In the genomic region with DNA sequence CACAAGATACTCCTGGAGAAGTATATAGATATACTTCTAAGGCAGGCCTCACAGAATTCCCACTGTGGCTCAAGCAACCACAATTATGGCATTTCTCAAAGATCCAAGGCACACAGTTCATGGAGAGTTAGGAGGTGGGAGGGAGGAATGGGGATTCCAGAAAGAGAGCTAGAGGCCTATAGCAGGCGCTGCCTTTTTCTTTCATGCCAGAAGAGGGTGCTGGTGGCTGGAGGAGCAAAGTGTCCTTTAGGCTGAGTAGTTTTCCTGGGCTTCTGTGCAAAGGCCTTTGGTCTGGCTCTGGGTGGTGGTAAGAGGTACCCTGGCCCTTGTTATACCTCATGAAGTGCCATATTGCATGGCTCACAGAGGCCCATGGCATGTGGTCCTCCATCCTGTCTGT, we compare ENCODE assay signal across 25 mouse cellular contexts. TPM values are rescaled to one million over a fixed set of nuclear protein-coding genes. Genes with fewer than 3 reads are reported as not detected.
DNase-seq lines count a peak whose midpoint lies in the region; TF ChIP-seq lines count a peak whose summit lies in the region.
"Had no signal": no experiment of that assay in that cellular context is flagged by ENCODE, and none has a peak within 500 bp of the region (broad histone marks: within the 10 kb centered on the region; RNA-seq: fewer than 3 reads in every experiment).

No protein-coding gene starts in this region.

- intact Hi-C loops in heart, adult 2 months (cut with DNase I) = no loop called here

- H3K27ac ChIP-seq in heart, adult 2 months = no peak overlapping the region
- no peak overlapping the region for H3K27ac ChIP-seq in liver, adult 2 months (replicated peaks; ENCODE audit: insufficient read depth, low read depth, low read length)
- H3K27ac ChIP-seq in ES-Bruce4 (ENCODE audit: insufficient read depth, low read length) = no peak overlapping the region
- no peak overlapping the region for H3K27ac ChIP-seq in cortical plate, adult 2 months (ENCODE audit: insufficient read depth, low read length)
- no peak overlapping the region for H3K27ac ChIP-seq in limb, embryonic 10.5 days
- H3K27ac ChIP-seq: hindbrain, embryonic 14.5 days; neural tube, embryonic 12.5 days had no signal

- H3K4me1 ChIP-seq in heart, adult 2 months (ENCODE audit: control insufficient read depth, insufficient read depth, low read length) = no peaks in the 10 kb centered on the region
- H3K4me1 ChIP-seq in liver, adult 2 months (ENCODE audit: control insufficient read depth, insufficient read depth, low read length) = peaks cover 13% of the 10 kb centered on the region
- no peaks in the 10 kb centered on the region for H3K4me1 ChIP-seq in ES-Bruce4 (ENCODE audit: control insufficient read depth, insufficient read depth, low read length)
- H3K4me1 ChIP-seq in cortical plate, adult 2 months (ENCODE audit: control insufficient read depth, insufficient read depth, low read length) = no peaks in the 10 kb centered on the region
- H3K4me1 ChIP-seq in limb, embryonic 10.5 days = no peaks in the 10 kb centered on the region
- H3K4me1 ChIP-seq: neural tube, embryonic 12.5 days had no signal

- no peaks in the 10 kb centered on the region for H3K79me2 ChIP-seq in heart, adult 2 months (replicated peaks; ENCODE audit: control insufficient read depth, insufficient read depth, low read length)
- H3K79me2 ChIP-seq in liver, adult 2 months (ENCODE audit: control insufficient read depth, insufficient read depth, low read length) = no peaks in the 10 kb centered on the region

- H3K36me3 ChIP-seq in heart, adult 2 months (ENCODE audit: control insufficient read depth, insufficient read depth, low read length) = no peaks in the 10 kb centered on the region
- H3K36me3 ChIP-seq in liver, adult 2 months (ENCODE audit: control insufficient read depth, insufficient read depth, low read length) = no peaks in the 10 kb centered on the region
- no peaks in the 10 kb centered on the region for H3K36me3 ChIP-seq in ES-Bruce4 (ENCODE audit: control insufficient read depth, insufficient read depth, low read length, poor library complexity, severe bottlenecking)
- no peaks in the 10 kb centered on the region for H3K36me3 ChIP-seq in limb, embryonic 10.5 days
- H3K36me3 ChIP-seq: neural tube, embryonic 12.5 days had no signal

- H3K9ac ChIP-seq in heart, adult 2 months (ENCODE audit: low read depth, low read length) = no peak overlapping the region
- H3K9ac ChIP-seq in liver, adult 2 months (ENCODE audit: low read depth, low read length) = no peak overlapping the region
- H3K9ac ChIP-seq in ES-Bruce4 (ENCODE audit: low read depth, poor library complexity, severe bottlenecking) = no peak overlapping the region
- H3K9ac ChIP-seq: hindbrain, embryonic 14.5 days; neural tube, embryonic 12.5 days had no signal

- DNase-seq in heart, adult 2 months = no peak
- no peak for DNase-seq in heart, adult 9 months (ENCODE audit: low spot score in 2 of 2)
- DNase-seq in liver, adult 2 months (ENCODE audit: extremely low read depth, low read depth, low spot score) = no peak
- DNase-seq in liver = no peak
- no peak for DNase-seq in limb, embryonic 10.5 days (ENCODE audit: low spot score)
- DNase-seq: cerebellum, adult 2 months; gastrocnemius, postnatal 14 days; kidney, adult 18-20 months; kidney, postnatal 4 days; left cerebral cortex, postnatal 4 days; lung, postnatal 36 days; right cerebral cortex, postnatal 25 days had no signal

- H3K9me3 ChIP-seq in ES-Bruce4 (replicated peaks; ENCODE audit: control insufficient read depth, insufficient read depth, low read length, poor library complexity, severe bottlenecking) = no peaks in the 10 kb centered on the region
- H3K9me3 ChIP-seq in limb, embryonic 10.5 days (replicated peaks) = no peaks in the 10 kb centered on the region
- H3K9me3 ChIP-seq: neural tube, embryonic 12.5 days had no signal

- TF ChIP-seq EP300 in heart, adult 2 months (IDR thresholded peaks at IDR 0.05; ENCODE audit: insufficient read depth, low read depth, low read length) = no peak
- TF ChIP-seq EP300 in ES-Bruce4 (IDR thresholded peaks at IDR 0.05; ENCODE audit: insufficient read depth, low read depth, low read length) = no peak

- H3K4me3 ChIP-seq in heart, adult 2 months = no peak overlapping the region
- H3K4me3 ChIP-seq in liver, adult 2 months (ENCODE audit: insufficient read depth, low read depth, low read length) = no peak overlapping the region
- H3K4me3 ChIP-seq in ES-Bruce4 (ENCODE audit: low read depth, low read length) = no peak overlapping the region
- H3K4me3 ChIP-seq in cortical plate, adult 2 months (ENCODE audit: insufficient read depth, low read length) = no peak overlapping the region
- H3K4me3 ChIP-seq in limb, embryonic 10.5 days = no peak overlapping the region
- H3K4me3 ChIP-seq: neural tube, embryonic 12.5 days had no signal

- no peak for TF ChIP-seq POLR2A in heart, adult 2 months (IDR thresholded peaks at IDR 0.05; ENCODE audit: insufficient read depth, low read depth, low read length)
- no peak for TF ChIP-seq POLR2A in liver, adult 2 months (IDR thresholded peaks at IDR 0.05; ENCODE audit: extremely low read depth, insufficient read depth, low read length)
- no peak for TF ChIP-seq POLR2A in ES-Bruce4 (IDR thresholded peaks at IDR 0.05; ENCODE audit: insufficient read depth, low read length)
- no peak for TF ChIP-seq POLR2A in cortical plate, adult 2 months (IDR thresholded peaks at IDR 0.05; ENCODE audit: extremely low read depth, insufficient read depth, low read length)

- H3K27me3 ChIP-seq in heart, adult 2 months (ENCODE audit: control insufficient read depth, insufficient read depth, low read length) = no peaks in the 10 kb centered on the region
- no peaks in the 10 kb centered on the region for H3K27me3 ChIP-seq in liver, adult 2 months (ENCODE audit: control insufficient read depth, insufficient read depth, low read length)
- no peaks in the 10 kb centered on the region for H3K27me3 ChIP-seq in ES-Bruce4 (ENCODE audit: control insufficient read depth, insufficient read depth, low read length, poor library complexity, severe bottlenecking)
- no peaks in the 10 kb centered on the region for H3K27me3 ChIP-seq in limb, embryonic 10.5 days (ENCODE audit: low read depth, poor library complexity, severe bottlenecking)
- H3K27me3 ChIP-seq: neural tube, embryonic 12.5 days had no signal

- WGBS in heart, adult 2 months = 73% methylated on average over 1 of the region's 1 CpGs
- 97% methylated on average over 1 of the region's 1 CpGs for WGBS in liver, adult 2 months
- 45% methylated on average over 1 of the region's 1 CpGs for WGBS in limb, embryonic 10.5 days

- peak; percentile 61 for TF ChIP-seq CTCF in heart, adult 2 months (IDR thresholded peaks at IDR 0.05)
- TF ChIP-seq CTCF in liver, adult 2 months (IDR thresholded peaks at IDR 0.05; ENCODE audit: low read depth, low read length) = peak; percentile 22; the same call in 1 of the 2 replicates
- peak; percentile 20 for TF ChIP-seq CTCF in ES-Bruce4 (IDR thresholded peaks at IDR 0.05; ENCODE audit: low read depth, low read length)
- peak; percentile 40 for TF ChIP-seq CTCF in cortical plate, adult 2 months (IDR thresholded peaks at IDR 0.05; ENCODE audit: extremely low read depth, insufficient read depth, low read length)

RNA-seq across cellular contexts. Expression of a gene that starts 6.2 kb away (rescaled TPM):
- 1 to 10 TPM; 4.8 to 6.8 TPM for total RNA-seq in heart, adult 2 months (2021)
- 3.4 and 4.0 TPM in 2 replicates for polyA plus RNA-seq in heart, adult 2 months (2012; rRNA removed)
- total RNA-seq in liver, adult 2 months (2014; rRNA removed) = 35.4 and 63.2 TPM in 2 replicates
- polyA plus RNA-seq in liver, adult 2 months (2012; rRNA removed) = 27.1 and 36.5 TPM in 2 replicates
- polyA plus RNA-seq in ES-Bruce4 (2011; ENCODE audit: insufficient read depth, insufficient read length, low read depth, missing spikeins) = not detected in 2 replicates
- polyA plus RNA-seq in cortical plate, adult 2 months (2012; rRNA removed) = 0.30 and 0.33 TPM in 2 replicates
- 0.34 and 0.43 TPM in 2 replicates for polyA plus RNA-seq in limb, embryonic 10.5 days (2016; fragmentation: Nextera tagmentation; extraction: Ambion mirVana)
- total RNA-seq: monocyte, adult 5-6 weeks had no signal
- polyA plus RNA-seq: Patski had no signal

RNA-seq across cellular contexts. Expression of a gene that starts 12.2 kb away (rescaled TPM):
- total RNA-seq in heart, adult 2 months (2021) = 10 to 100 TPM; 29.4 to 32.6 TPM
- 49.2 and 73.7 TPM in 2 replicates for polyA plus RNA-seq in heart, adult 2 months (2012; rRNA removed)
- total RNA-seq in liver, adult 2 months (2014; rRNA removed) = 40.0 and 40.9 TPM in 2 replicates
- polyA plus RNA-seq in liver, adult 2 months (2012; rRNA removed) = 28.5 and 30.9 TPM in 2 replicates
- 12.3 and 13.4 TPM in 2 replicates for polyA plus RNA-seq in ES-Bruce4 (2011; ENCODE audit: insufficient read depth, insufficient read length, low read depth, missing spikeins)
- 73.9 and 82.8 TPM in 2 replicates for polyA plus RNA-seq in cortical plate, adult 2 months (2012; rRNA removed)
- polyA plus RNA-seq in limb, embryonic 10.5 days (2016; fragmentation: Nextera tagmentation; extraction: Ambion mirVana) = 17.0 and 20.7 TPM in 2 replicates

RNA-seq across cellular contexts. Expression of a gene that starts 16.6 kb away (rescaled TPM):
- total RNA-seq in heart, adult 2 months (2021) = not detected
- not detected in 2 replicates for polyA plus RNA-seq in heart, adult 2 months (2012; rRNA removed)
- under 0.01 and 0.07 TPM in 2 replicates for total RNA-seq in liver, adult 2 months (2014; rRNA removed)
- 0.06 TPM in 1 of 2 replicates, not detected in the other for polyA plus RNA-seq in liver, adult 2 months (2012; rRNA removed)
- not detected in 2 replicates for polyA plus RNA-seq in ES-Bruce4 (2011; ENCODE audit: insufficient read depth, insufficient read length, low read depth, missing spikeins)
- 0.02 TPM in 1 of 2 replicates, not detected in the other for polyA plus RNA-seq in cortical plate, adult 2 months (2012; rRNA removed)
- polyA plus RNA-seq in limb, embryonic 10.5 days (2016; fragmentation: Nextera tagmentation; extraction: Ambion mirVana) = 0.13 TPM in 1 of 2 replicates, not detected in the other
- total RNA-seq: common myeloid progenitor, adult 5-6 weeks; gastrocnemius, postnatal 14 days; heart, postnatal 25 days; layer of hippocampus, postnatal 25 days; left cerebral cortex, postnatal 4 days; monocyte, adult 5-6 weeks had no signal
- polyA plus RNA-seq: cerebellum, adult 2 months had no signal

RNA-seq across cellular contexts. Expression of a gene that starts 18.9 kb away (rescaled TPM):
- 1 to 10 TPM in 1 of 2 experiments, under 1 TPM in 1; 0.98 to 1.2 TPM for total RNA-seq in heart, adult 2 months (2021)
- 0.20 TPM in 1 of 2 replicates, not detected in the other for polyA plus RNA-seq in heart, adult 2 months (2012; rRNA removed)
- not detected in 2 replicates for total RNA-seq in liver, adult 2 months (2014; rRNA removed)
- polyA plus RNA-seq in liver, adult 2 months (2012; rRNA removed) = not detected in 2 replicates
- polyA plus RNA-seq in ES-Bruce4 (2011; ENCODE audit: insufficient read depth, insufficient read length, low read depth, missing spikeins) = not detected in 2 replicates
- not detected in 2 replicates for polyA plus RNA-seq in cortical plate, adult 2 months (2012; rRNA removed)
- not detected in 2 replicates for polyA plus RNA-seq in limb, embryonic 10.5 days (2016; fragmentation: Nextera tagmentation; extraction: Ambion mirVana)
- total RNA-seq: common myeloid progenitor, adult 5-6 weeks; layer of hippocampus, postnatal 25 days; left cerebral cortex, postnatal 4 days; monocyte, adult 5-6 weeks had no signal
- polyA plus RNA-seq: cerebellum, adult 2 months; embryonic facial prominence, embryonic 14.5 days; heart, embryonic 11.5 days; hindbrain, embryonic 14.5 days; liver, embryonic 16.5 days; neural tube, embryonic 12.5 days; Patski; stomach, embryonic 16.5 days had no signal

RNA-seq across cellular contexts. Expression of a gene that starts 23.7 kb away (rescaled TPM):
- not detected for total RNA-seq in heart, adult 2 months (2021)
- not detected in 2 replicates for polyA plus RNA-seq in heart, adult 2 months (2012; rRNA removed)
- not detected in 2 replicates for total RNA-seq in liver, adult 2 months (2014; rRNA removed)
- not detected in 2 replicates for polyA plus RNA-seq in liver, adult 2 months (2012; rRNA removed)
- polyA plus RNA-seq in ES-Bruce4 (2011; ENCODE audit: insufficient read depth, insufficient read length, low read depth, missing spikeins) = not detected in 2 replicates
- polyA plus RNA-seq in cortical plate, adult 2 months (2012; rRNA removed) = not detected in 2 replicates
- not detected in 2 replicates for polyA plus RNA-seq in limb, embryonic 10.5 days (2016; fragmentation: Nextera tagmentation; extraction: Ambion mirVana)
- total RNA-seq: common myeloid progenitor, adult 5-6 weeks; gastrocnemius, postnatal 14 days; heart, postnatal 25 days; layer of hippocampus, postnatal 25 days; left cerebral cortex, postnatal 4 days; monocyte, adult 5-6 weeks had no signal
- polyA plus RNA-seq: cerebellum, adult 2 months; embryonic facial prominence, embryonic 14.5 days; heart, embryonic 11.5 days; hindbrain, embryonic 14.5 days; liver, embryonic 16.5 days; neural tube, embryonic 12.5 days; Patski; stomach, embryonic 16.5 days had no signal
